9 mouse cellular contexts compared by ENCODE assay signal in genomic region chr16:21644574-21644973, GRCm38 (mm10). TPM values are rescaled to one million over a fixed set of nuclear protein-coding genes. Genes with fewer than 3 reads are reported as not detected.
DNase-seq lines count a peak whose midpoint lies in the region; ATAC-seq and TF ChIP-seq lines count a peak whose summit lies in the region.
"Had no signal": no experiment of that assay in that cellular context is flagged by ENCODE, and none has a peak within 500 bp of the region (broad histone marks: within the 10 kb centered on the region; RNA-seq: fewer than 3 reads in every experiment).

No protein-coding gene starts in this region.

- peak overlapping the region; percentile 12; the same call in 1 of the 2 replicates for H3K4me2 ChIP-seq in lung, embryonic 16.5 days (ENCODE audit: low read depth, low read length)
- peak overlapping the region; percentile 30; the same call in 1 of the 2 replicates for H3K4me2 ChIP-seq in limb, embryonic 14.5 days (replicated peaks; ENCODE audit: low read depth, low read length, severe bottlenecking)
- 0 out of 2 replicates have a peak overlapping the region, but pooled peaks have one; percentile 7 for H3K4me2 ChIP-seq in stomach, embryonic 14.5 days (replicated peaks; ENCODE audit: low read depth, low read length)

- peaks cover 23% of the 10 kb centered on the region for H3K4me1 ChIP-seq in lung, embryonic 16.5 days (replicated peaks; ENCODE audit: control insufficient read depth, insufficient read depth, low read length)
- peaks cover 8% of the 10 kb centered on the region; the same call in 1 of the 2 replicates for H3K4me1 ChIP-seq in limb, embryonic 14.5 days (ENCODE audit: control insufficient read depth, insufficient read depth, low read length)
- peaks cover 13% of the 10 kb centered on the region; the same call in 1 of the 2 replicates for H3K4me1 ChIP-seq in stomach, embryonic 14.5 days (ENCODE audit: control insufficient read depth, insufficient read depth, low read length)

- DNase-seq in heart, adult 11 months, result peak; percentile 84
- DNase-seq in heart, postnatal 25 days (ENCODE audit: low spot score), result no peak
- DNase-seq in lung, adult 18-20 months, result no peak
- DNase-seq in limb, embryonic 14.5 days (ENCODE audit: low spot score), result no peak
- DNase-seq in adrenal gland, adult (ENCODE audit: inconsistent age in 2 of 2, low spot score in 1 of 2), result no peak
- DNase-seq in spleen, postnatal 10 days (ENCODE audit: low spot score in 2 of 2), result no peak
- DNase-seq: right cerebral cortex, postnatal 4 days had no signal

- H3K36me3 ChIP-seq in lung, embryonic 16.5 days (ENCODE audit: control insufficient read depth, insufficient read depth, low read length), result no peaks in the 10 kb centered on the region
- peaks cover 10% of the 10 kb centered on the region; the same call in 1 of the 2 replicates for H3K36me3 ChIP-seq in limb, embryonic 14.5 days (ENCODE audit: control insufficient read depth, insufficient read depth, low read length)
- no peaks in the 10 kb centered on the region for H3K36me3 ChIP-seq in stomach, embryonic 14.5 days (ENCODE audit: control insufficient read depth, insufficient read depth, low read length)

- H3K4me3 ChIP-seq in lung, embryonic 16.5 days (ENCODE audit: low read length), result no peak overlapping the region
- H3K4me3 ChIP-seq in limb, embryonic 14.5 days (replicated peaks; ENCODE audit: low read length), result no peak overlapping the region
- no peak overlapping the region for H3K4me3 ChIP-seq in stomach, embryonic 14.5 days (ENCODE audit: low read depth, low read length)

- H3K9me3 ChIP-seq in lung, embryonic 16.5 days (ENCODE audit: control insufficient read depth, low read length), result no peaks in the 10 kb centered on the region
- no peaks in the 10 kb centered on the region for H3K9me3 ChIP-seq in limb, embryonic 14.5 days (ENCODE audit: control insufficient read depth, low read length)
- H3K9me3 ChIP-seq in stomach, embryonic 14.5 days (ENCODE audit: control insufficient read depth, low read depth, low read length), result no peaks in the 10 kb centered on the region

- H3K27ac ChIP-seq in lung, embryonic 16.5 days (ENCODE audit: low read length), result peak overlapping the region; percentile 77
- H3K27ac ChIP-seq in limb, embryonic 14.5 days (replicated peaks; ENCODE audit: low read depth, low read length), result peak overlapping the region; percentile 72
- H3K27ac ChIP-seq in stomach, embryonic 14.5 days (ENCODE audit: low read length), result peak overlapping the region; percentile 78

- no peaks in the 10 kb centered on the region for H3K27me3 ChIP-seq in lung, embryonic 16.5 days (ENCODE audit: control insufficient read depth, insufficient read depth, low read depth, low read length)
- no peaks in the 10 kb centered on the region for H3K27me3 ChIP-seq in limb, embryonic 14.5 days (ENCODE audit: control insufficient read depth, insufficient read depth, low read length)
- H3K27me3 ChIP-seq in stomach, embryonic 14.5 days (ENCODE audit: control insufficient read depth, insufficient read depth, low read length), result no peaks in the 10 kb centered on the region

- WGBS in lung, embryonic 16.5 days, result 48% methylated on average over 3 of the region's 3 CpGs
- 74% methylated on average over 3 of the region's 3 CpGs for WGBS in limb, embryonic 14.5 days
- 59% methylated on average over 3 of the region's 3 CpGs for WGBS in stomach, embryonic 14.5 days

- TF ChIP-seq POLR2A in limb, embryonic 14.5 days (IDR thresholded peaks at IDR 0.05; ENCODE audit: borderline replicate concordance, extremely low read depth, insufficient read depth, insufficient read length), result no peak

- no peak for ATAC-seq in lung, embryonic 16.5 days (ENCODE audit: low read depth)
- no peak for ATAC-seq in limb, embryonic 14.5 days (ENCODE audit: low FRiP score, low read depth)
- ATAC-seq in stomach, embryonic 14.5 days (ENCODE audit: insufficient number of reproducible peaks, insufficient read depth, low FRiP score, low read depth), result no peak

- intact Hi-C loops in heart, postnatal 25 days (cut with DNase I), result loop anchor here (2.0 kb wide), 1 partner anchor 48 kb away; no protein-coding TSS in a partner anchor

- peak overlapping the region; percentile 7; the same call in 1 of the 2 replicates for H3K9ac ChIP-seq in lung, embryonic 16.5 days (ENCODE audit: low read length)
- H3K9ac ChIP-seq in limb, embryonic 14.5 days (ENCODE audit: low read depth, low read length, severe bottlenecking), result peak overlapping the region; percentile 36; the same call in 1 of the 2 replicates
- H3K9ac ChIP-seq in stomach, embryonic 14.5 days (replicated peaks; ENCODE audit: low read depth, low read length), result no peak overlapping the region

RNA-seq across cellular contexts. Expression of gene 2510009E07Rik, which starts 49.9 kb away (rescaled TPM):
- 10 to 100 TPM; 27.5 to 29.8 TPM for total RNA-seq in heart, postnatal 25 days (2021)
- 21.7 and 22.0 TPM in 2 replicates for polyA plus RNA-seq in lung, embryonic 16.5 days (2015; fragmentation: Nextera tagmentation; extraction: Ambion mirVana)
- polyA plus RNA-seq in limb, embryonic 14.5 days (2012; rRNA removed), result 23.6 and 24.3 TPM in 2 replicates
- polyA plus RNA-seq in limb, embryonic 14.5 days (2014; fragmentation: Nextera tagmentation; extraction: Ambion mirVana), result 26.3 and 27.1 TPM in 2 replicates
- polyA plus RNA-seq in stomach, embryonic 14.5 days (2014; fragmentation: Nextera tagmentation; extraction: Ambion mirVana), result 19.5 and 20.9 TPM in 2 replicates
